Mouse (Mus musculus) CH12.LX (cell line): ENCODE measurements at regions not wholly inside any gene's neighbourhood (a gene's known extent, or its start where the extent isn't known, plus 50 kb on each side); places are given as distances from the start of the nearest gene placed in this dataset.

Experiments used
- DNase-seq: peaks from one replicate; pipeline ENCODE4 v3.0.0-alpha.2; 2013; ENCODE audit errors: extremely low read depth
- H3K27ac ChIP-seq: 2 replicates; pipeline ENCODE4 v1.5.1; 2012; ENCODE audit warnings: low read depth, mild to moderate bottlenecking, control low read depth, moderate library complexity; ENCODE audit not compliant: insufficient read depth
- H3K27me3 ChIP-seq: replicated peaks from 2 replicates; pipeline ENCODE3; 2012; ENCODE audit warnings: inconsistent platforms
- H3K36me3 ChIP-seq, 2 experiments: replicated peaks in 1 of 2; 2 replicates each; pipeline versions ENCODE3 to v1.6.1; 2012; ENCODE audit warnings: inconsistent platforms in 1 of 2, low read length in 1 of 2, mild to moderate bottlenecking in 1 of 2, mixed read lengths in 1 of 2, moderate library complexity in 1 of 2; ENCODE audit not compliant: control insufficient read depth in 1 of 2, insufficient read depth in 1 of 2
- H3K4me1 ChIP-seq, 2 experiments: 2 replicates each; pipeline ENCODE4 v1.6.1; 2012; ENCODE audit warnings: inconsistent platforms in 1 of 2, moderate library complexity in 1 of 2; ENCODE audit not compliant: insufficient read depth in 2 of 2, control insufficient read depth in 1 of 2
- H3K4me2 ChIP-seq: 2 replicates; pipeline ENCODE4 v1.6.1; 2012; ENCODE audit warnings: low read depth, mild to moderate bottlenecking, control low read depth; ENCODE audit not compliant: poor library complexity, insufficient read depth, severe bottlenecking
- H3K4me3 ChIP-seq, 3 experiments: fragments of 150-350 bp in 1 of 3; sonication (generic) in 1 of 3; replicated peaks in 1 of 3; 2 replicates each; pipeline versions ENCODE3 to v1.5.1; 2011 to 2012; ENCODE audit warnings: low read depth in 2 of 3, low read length in 2 of 3, mild to moderate bottlenecking in 2 of 3, moderate library complexity in 2 of 3, control low read depth in 1 of 3, improper control_type of control experiment in 1 of 3, inconsistent platforms in 1 of 3, mixed read lengths in 1 of 3; ENCODE audit not compliant: poor library complexity in 1 of 3
- H3K79me2 ChIP-seq: replicated peaks from 2 replicates; pipeline ENCODE4 v1.6.1; 2012; ENCODE audit warnings: mild to moderate bottlenecking, moderate library complexity; ENCODE audit not compliant: control insufficient read depth, poor library complexity, insufficient read depth, severe bottlenecking; ENCODE audit errors: extremely low read depth
- H3K9ac ChIP-seq: 2 replicates; pipeline ENCODE4 v1.6.1; 2012; ENCODE audit warnings: low read depth, mild to moderate bottlenecking, control low read depth, moderate library complexity; ENCODE audit not compliant: insufficient read depth
- H3K9me3 ChIP-seq: replicated peaks from 2 replicates; pipeline ENCODE3; 2012; ENCODE audit warnings: low read length, inconsistent platforms, mixed read lengths
- BHLHE40 ChIP-seq: IDR thresholded peaks from 2 replicates; pipeline ENCODE4 v1.6.1; 2011; ENCODE audit warnings: mild to moderate bottlenecking, low read depth, low read length, improper control_type of control experiment
- CHD1 ChIP-seq: IDR thresholded peaks from 2 replicates; pipeline ENCODE4 v1.6.1; 2012; ENCODE audit warnings: low read depth, low read length, improper control_type of control experiment, inconsistent platforms
- CTCF ChIP-seq, 2 experiments: IDR thresholded peaks in 1 of 2; conservative IDR thresholded peaks in 1 of 2; 2 replicates each; pipeline ENCODE4 v1.5.1; 2011 to 2012; ENCODE audit warnings: low read depth in 2 of 2, low read length in 2 of 2, improper control_type of control experiment in 1 of 2, inconsistent platforms in 1 of 2, mild to moderate bottlenecking in 1 of 2, moderate library complexity in 1 of 2
- EP300 ChIP-seq: IDR thresholded peaks from 2 replicates; pipeline ENCODE4 v1.6.1; 2011; ENCODE audit warnings: low read length, improper control_type of control experiment
- HCFC1 ChIP-seq: IDR thresholded peaks from 2 replicates; pipeline ENCODE4 v1.6.1; 2012; ENCODE audit warnings: low read depth, mild to moderate bottlenecking, inconsistent platforms, low read length, improper control_type of control experiment
- IRF4 ChIP-seq: IDR thresholded peaks from 2 replicates; pipeline ENCODE4 v1.6.1; 2014; ENCODE audit warnings: low read depth, mild to moderate bottlenecking, inconsistent platforms, low read length, improper control_type of control experiment
- JUN ChIP-seq: IDR thresholded peaks from 2 replicates; pipeline ENCODE4 v1.6.1; 2011; ENCODE audit warnings: low read depth, mild to moderate bottlenecking, low read length, improper control_type of control experiment, moderate library complexity; ENCODE audit not compliant: insufficient read depth
- MAFK ChIP-seq: IDR thresholded peaks from 2 replicates; pipeline ENCODE4 v1.6.1; 2011; ENCODE audit warnings: low read length, improper control_type of control experiment; ENCODE audit not compliant: insufficient replicate concordance
- MAX ChIP-seq: IDR thresholded peaks from 2 replicates; pipeline ENCODE4 v1.6.1; 2011; ENCODE audit warnings: low read length, improper control_type of control experiment
- MAZ ChIP-seq: IDR thresholded peaks from 2 replicates; pipeline ENCODE4 v1.6.1; 2012; ENCODE audit warnings: low read depth, mild to moderate bottlenecking, inconsistent platforms, low read length, improper control_type of control experiment, moderate library complexity
- MEF2A ChIP-seq: IDR thresholded peaks from 2 replicates; pipeline ENCODE4 v1.6.1; 2014; ENCODE audit warnings: low read depth, mild to moderate bottlenecking, inconsistent platforms, low read length, improper control_type of control experiment, borderline replicate concordance
- MXI1 ChIP-seq: IDR thresholded peaks from 2 replicates; pipeline ENCODE4 v1.6.1; 2011; ENCODE audit warnings: mild to moderate bottlenecking, low read depth, low read length, improper control_type of control experiment
- MYC ChIP-seq: IDR thresholded peaks from 2 replicates; pipeline ENCODE4 v1.6.1; 2011; ENCODE audit warnings: low read depth, mild to moderate bottlenecking, improper control_type of control experiment, low read length
- NRF1 ChIP-seq: IDR thresholded peaks from 2 replicates; pipeline ENCODE4 v1.6.1; 2014; ENCODE audit warnings: low read depth, mild to moderate bottlenecking, inconsistent platforms, low read length, improper control_type of control experiment, moderate library complexity
- POLR2AphosphoS2 ChIP-seq: IDR thresholded peaks from 2 replicates; pipeline ENCODE4 v1.6.1; 2011; ENCODE audit warnings: low read depth, low read length, improper control_type of control experiment
- RAD21 ChIP-seq: IDR thresholded peaks from 2 replicates; pipeline ENCODE4 v1.6.1; 2011; ENCODE audit warnings: low read depth, mild to moderate bottlenecking, low read length, improper control_type of control experiment, moderate library complexity
- RCOR1 ChIP-seq: conservative IDR thresholded peaks from 2 replicates; pipeline ENCODE4 v1.6.1; 2012; ENCODE audit warnings: low read depth, mild to moderate bottlenecking, inconsistent platforms, low read length, improper control_type of control experiment
- SIN3A ChIP-seq: IDR thresholded peaks from 2 replicates; pipeline ENCODE4 v1.6.1; 2012; ENCODE audit warnings: low read length, improper control_type of control experiment, inconsistent platforms
- SMC3 ChIP-seq: IDR thresholded peaks from 2 replicates; pipeline ENCODE4 v1.6.1; 2011; ENCODE audit warnings: low read depth, low read length, improper control_type of control experiment
- TBP ChIP-seq: conservative IDR thresholded peaks from 2 replicates; pipeline ENCODE4 v1.6.1; 2011; ENCODE audit warnings: low read depth, low read length, improper control_type of control experiment
- UBTF ChIP-seq: IDR thresholded peaks from 2 replicates; pipeline ENCODE4 v1.6.1; 2012; ENCODE audit warnings: low read depth, mild to moderate bottlenecking, inconsistent platforms, low read length, improper control_type of control experiment, moderate library complexity
- ZC3H11A ChIP-seq: IDR thresholded peaks from 2 replicates; pipeline ENCODE4 v1.6.1; 2012; ENCODE audit warnings: low read depth, mild to moderate bottlenecking, inconsistent platforms, low read length, improper control_type of control experiment
- dilution Hi-C: fragments of 300-500 bp; cut with MboI; formaldehyde crosslinking; loops from 2 replicates; pipeline ENCODE4 v1.14.3; 2020; ENCODE audit warnings: low sequenced_read_pairs; ENCODE audit not compliant: extremely low pct_unique_long_range_greater_than_20kb, extremely low pct_ligation_motif_present
- in situ Hi-C: fragments of 300-500 bp; cut with MboI; formaldehyde crosslinking; loops from 3 replicates; pipeline ENCODE4 v1.14.3; 2019; ENCODE audit warnings: low sequenced_read_pairs, low pct_ligation_motif_present, low pct_unique_long_range_greater_than_20kb, mixed read lengths

GRCm38 (mm10) chr14:99435512-99435911, 137.0 kb downstream of the Klf5 start:
- H3K27me3 ChIP-seq: no peaks in the 10 kb centered on the region
- H3K27ac ChIP-seq: no peak overlapping the region
- in situ Hi-C loops (no loop called here), dilution Hi-C loops (no loop called here)
- H3K4me3 ChIP-seq: no peak overlapping the region
- H3K9me3 ChIP-seq: no peaks in the 10 kb centered on the region
- no peaks in the 10 kb centered on the region for H3K4me1 ChIP-seq
- no peak for DNase-seq
- H3K9ac ChIP-seq: no peak overlapping the region
- TF ChIP-seq ZC3H11A (no peak), TBP (no peak), RCOR1 (no peak), SMC3 (no peak), MAFK (no peak), CTCF (conservative IDR thresholded peaks at IDR 0.05 in 1 of 2, IDR thresholded peaks at IDR 0.05 in 1 of 2; ENCODE audit: low read depth in 2 of 2, low read length in 2 of 2) (no peak), BHLHE40 (no peak), IRF4 (no peak), RAD21 (no peak), MEF2A (no peak), MXI1 (no peak), UBTF (no peak), HCFC1 (no peak)
- H3K36me3 ChIP-seq: no peaks in the 10 kb centered on the region
- H3K4me2 ChIP-seq: no peak overlapping the region
- H3K79me2 ChIP-seq: no peaks in the 10 kb centered on the region

GRCm38 (mm10) chr14:99436051-99436450, 137.6 kb downstream of the Klf5 start:
- H3K4me1 ChIP-seq: no peaks in the 10 kb centered on the region
- H3K4me2 ChIP-seq: no peak overlapping the region
- H3K9ac ChIP-seq: no peak overlapping the region
- no peaks in the 10 kb centered on the region for H3K36me3 ChIP-seq
- H3K79me2 ChIP-seq: no peaks in the 10 kb centered on the region
- H3K4me3 ChIP-seq: no peak overlapping the region
- no peaks in the 10 kb centered on the region for H3K27me3 ChIP-seq
- TF ChIP-seq MYC: no peak
- no peak for TF ChIP-seq BHLHE40
- no peak for TF ChIP-seq RCOR1
- TF ChIP-seq EP300: no peak
- TF ChIP-seq NRF1: no peak
- TF ChIP-seq MAFK: no peak
- no peak for TF ChIP-seq MXI1
- no peak for TF ChIP-seq POLR2AphosphoS2
- no peak for TF ChIP-seq SIN3A
- TF ChIP-seq JUN: no peak
- TF ChIP-seq MAZ: no peak
- no peak for TF ChIP-seq MAX
- TF ChIP-seq CHD1: no peak
- TF ChIP-seq RAD21: no peak
- no peak for TF ChIP-seq IRF4
- TF ChIP-seq MEF2A: no peak
- TF ChIP-seq HCFC1: no peak
- dilution Hi-C loops (no loop called here), in situ Hi-C loops (no loop called here)
- H3K9me3 ChIP-seq: no peaks in the 10 kb centered on the region
- DNase-seq: no peak
- H3K27ac ChIP-seq: no peak overlapping the region
